Mouse (Mus musculus) lung, embryonic 15.5 days (tissue): ENCODE results near the gene Sema4f. TPM values are rescaled to one million over a fixed set of nuclear protein-coding genes. Genes with fewer than 3 reads are reported as not detected.

Experiments used
- ATAC-seq: fragments of 200-750 bp; cut with Nextera tagmentation; 2 replicates; pipeline ENCODE4 v1.8.0; 2017; ENCODE audit warnings: moderate number of reproducible peaks, borderline replicate concordance; ENCODE audit not compliant: low FRiP score, low TSS enrichment; ENCODE audit errors: extremely low read depth
- H3K27ac ChIP-seq: fragments of 300-500 bp; sonication (generic); 2 replicates; pipeline ENCODE4 v1.5.1; 2015; ENCODE audit warnings: moderate library complexity, mild to moderate bottlenecking, inconsistent platforms
- H3K27me3 ChIP-seq: fragments of 300-500 bp; sonication (generic); 2 replicates; pipeline ENCODE4 v1.6.1; 2015; ENCODE audit warnings: inconsistent platforms
- H3K36me3 ChIP-seq: fragments of 300-500 bp; sonication (generic); 2 replicates; pipeline ENCODE4 v1.6.1; 2015; ENCODE audit warnings: inconsistent platforms
- H3K4me1 ChIP-seq: fragments of 300-500 bp; sonication (generic); 2 replicates; pipeline ENCODE4 v1.6.1; 2015; ENCODE audit warnings: inconsistent platforms
- H3K4me2 ChIP-seq: fragments of 300-500 bp; sonication (generic); 2 replicates; pipeline ENCODE4 v1.6.1; 2015; ENCODE audit warnings: inconsistent platforms, mild to moderate bottlenecking, moderate library complexity
- H3K4me3 ChIP-seq: fragments of 300-500 bp; sonication (generic); 2 replicates; pipeline ENCODE4 v1.5.1; 2015; ENCODE audit warnings: mild to moderate bottlenecking, inconsistent platforms
- H3K9ac ChIP-seq: fragments of 300-500 bp; sonication (generic); 2 replicates; pipeline ENCODE4 v1.6.1; 2015; ENCODE audit warnings: inconsistent platforms
- H3K9me3 ChIP-seq: fragments of 300-500 bp; sonication (generic); 2 replicates; pipeline ENCODE4 v1.6.1; 2016; ENCODE audit warnings: inconsistent platforms
- WGBS: fragments of 180-500 bp; shearing (Covaris S2); methylation state at CpG from one replicate; pipeline ENCODE4 v1.1.7; 2015; 5-methylcytosine and 5-hydroxymethylcytosine counted together
- polyA plus RNA-seq: library from polyadenylated mRNA; unstranded; fragments of >200 nt; fragmentation: Nextera tagmentation; extraction: Ambion mirVana; gene quantifications from 2 replicates; pipeline ENCODE4 v1.2.1, GENCODE M21; 2015

The Sema4f gene
- polyA plus RNA-seq, 1 experiment from 2014 or later, result 14.0 TPM

DNA sequence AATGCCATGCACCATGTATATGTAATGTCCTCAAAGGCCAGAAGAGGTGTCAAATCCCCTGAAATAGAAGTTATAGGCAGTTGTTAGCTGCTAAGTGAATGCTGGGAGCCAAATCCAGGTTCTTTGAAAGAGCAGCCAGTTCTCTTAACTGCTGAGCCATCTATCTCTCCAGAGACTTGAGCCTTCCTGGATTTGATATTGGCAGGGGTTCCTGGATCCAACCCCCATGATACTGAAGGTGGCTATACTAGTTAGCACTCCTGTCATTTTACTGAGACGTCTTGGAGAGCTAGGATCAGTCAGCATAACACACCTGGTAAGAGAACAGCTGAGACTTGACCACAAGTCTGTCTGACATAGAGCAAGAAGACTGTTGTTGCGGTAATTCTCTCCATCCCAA is 54.1 kb downstream of the Sema4f start:
- ATAC-seq, result no peak
- Histone ChIP-seq H3K27ac (no peak overlapping the region), H3K9me3 (no peaks in the 10 kb centered on the region), H3K9ac (no peak overlapping the region), H3K4me1 (no peaks in the 10 kb centered on the region), H3K4me3 (no peak overlapping the region), H3K36me3 (no peaks in the 10 kb centered on the region), H3K4me2 (no peak overlapping the region), H3K27me3 (no peaks in the 10 kb centered on the region)
- WGBS, result 73% methylated on average over 2 of the region's 2 CpGs

DNA sequence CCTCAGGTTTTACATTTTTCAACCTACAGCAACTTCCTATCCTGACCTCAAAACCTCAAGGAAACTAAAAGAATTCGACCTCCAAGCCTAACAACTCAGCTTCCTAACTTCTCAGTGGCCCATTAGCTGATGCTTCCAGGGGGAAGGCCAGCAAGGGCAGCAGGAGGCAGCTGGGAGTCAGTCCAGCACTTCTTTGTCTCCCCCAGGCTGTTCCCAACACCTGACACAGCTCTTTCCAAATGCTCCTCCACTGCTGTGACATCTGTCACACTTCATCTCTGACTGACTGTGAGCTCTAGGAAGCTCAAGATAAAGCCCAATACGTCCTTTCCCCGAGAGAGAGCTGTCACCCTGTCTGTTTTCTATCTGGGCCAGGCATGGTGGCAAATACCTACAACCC is 55.0 kb downstream of the Sema4f start:
- Histone ChIP-seq H3K9me3 (no peaks in the 10 kb centered on the region), H3K4me3 (no peak overlapping the region), H3K4me1 (no peaks in the 10 kb centered on the region), H3K27ac (no peak overlapping the region), H3K9ac (no peak overlapping the region), H3K36me3 (no peaks in the 10 kb centered on the region), H3K27me3 (no peaks in the 10 kb centered on the region), H3K4me2 (no peak overlapping the region)
- no peak for ATAC-seq
- WGBS, result 43% methylated on average over 3 of the region's 3 CpGs

DNA sequence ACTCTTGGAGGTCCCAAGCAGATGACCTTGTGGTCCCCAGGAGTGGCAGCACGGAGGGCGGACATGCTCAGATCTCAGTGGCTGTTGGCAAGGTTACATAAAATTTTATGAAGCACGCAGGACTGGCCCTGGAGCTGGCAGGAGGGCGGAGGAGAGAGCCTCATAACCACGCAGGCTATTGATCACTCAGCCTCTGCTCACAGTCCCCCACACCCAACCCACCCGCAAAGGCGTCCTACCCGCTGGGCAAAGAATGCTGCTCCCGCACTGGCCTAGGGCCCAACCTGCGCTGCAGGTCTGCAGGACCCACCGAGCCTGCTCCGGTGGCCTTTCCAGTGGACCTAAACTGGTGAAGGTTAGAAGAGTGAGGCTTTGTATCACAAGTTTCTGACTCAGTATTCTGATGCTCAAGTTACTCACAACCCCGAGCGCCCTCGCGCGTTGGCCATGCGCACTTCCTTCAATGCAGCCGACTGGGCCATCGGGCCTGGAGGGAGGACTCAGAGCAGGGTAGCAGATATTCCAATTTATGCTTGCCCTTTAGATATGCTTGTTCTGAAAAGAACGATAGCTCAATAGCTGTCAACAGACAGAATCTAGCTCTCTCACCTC is 58.0 kb downstream of the Sema4f start:
- H3K36me3 ChIP-seq, result no peaks in the 10 kb centered on the region
- no peak overlapping the region for H3K27ac ChIP-seq
- H3K4me2 ChIP-seq, result peak overlapping the region; percentile 44
- H3K9me3 ChIP-seq, result no peaks in the 10 kb centered on the region
- H3K27me3 ChIP-seq, result no peaks in the 10 kb centered on the region
- H3K4me1 ChIP-seq, result no peaks in the 10 kb centered on the region
- 37% methylated on average over 21 of the region's 21 CpGs for WGBS
- no peak for ATAC-seq
- H3K9ac ChIP-seq, result no peak overlapping the region
- H3K4me3 ChIP-seq, result no peak overlapping the region

DNA sequence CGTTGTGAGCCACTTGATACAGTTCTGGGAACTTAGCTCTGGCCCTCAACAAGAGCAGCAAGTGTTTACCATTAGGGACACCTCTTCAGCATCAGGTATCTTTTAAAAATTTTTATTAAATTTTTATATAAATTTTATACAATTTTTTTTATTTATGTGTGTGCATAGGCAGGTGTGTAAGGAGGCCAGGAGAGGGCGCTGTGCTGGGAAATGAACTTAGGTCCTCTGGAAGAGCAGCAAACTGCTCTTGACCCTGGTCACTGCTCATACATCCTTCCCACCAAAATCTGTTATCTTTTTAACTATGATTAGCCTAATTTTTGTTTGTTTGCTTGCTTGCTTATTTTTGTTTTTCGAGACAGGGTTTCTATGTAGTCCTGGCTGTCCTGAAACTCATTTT is 58.8 kb downstream of the Sema4f start:
- no peak overlapping the region for H3K4me3 ChIP-seq
- H3K9me3 ChIP-seq, result no peaks in the 10 kb centered on the region
- ATAC-seq, result no peak
- H3K36me3 ChIP-seq, result no peaks in the 10 kb centered on the region
- no peak overlapping the region for H3K4me2 ChIP-seq
- no peaks in the 10 kb centered on the region for H3K4me1 ChIP-seq
- no peaks in the 10 kb centered on the region for H3K27me3 ChIP-seq
- WGBS, result 82% methylated on average over 3 of the region's 3 CpGs
- H3K27ac ChIP-seq, result no peak overlapping the region
- H3K9ac ChIP-seq, result no peak overlapping the region

DNA sequence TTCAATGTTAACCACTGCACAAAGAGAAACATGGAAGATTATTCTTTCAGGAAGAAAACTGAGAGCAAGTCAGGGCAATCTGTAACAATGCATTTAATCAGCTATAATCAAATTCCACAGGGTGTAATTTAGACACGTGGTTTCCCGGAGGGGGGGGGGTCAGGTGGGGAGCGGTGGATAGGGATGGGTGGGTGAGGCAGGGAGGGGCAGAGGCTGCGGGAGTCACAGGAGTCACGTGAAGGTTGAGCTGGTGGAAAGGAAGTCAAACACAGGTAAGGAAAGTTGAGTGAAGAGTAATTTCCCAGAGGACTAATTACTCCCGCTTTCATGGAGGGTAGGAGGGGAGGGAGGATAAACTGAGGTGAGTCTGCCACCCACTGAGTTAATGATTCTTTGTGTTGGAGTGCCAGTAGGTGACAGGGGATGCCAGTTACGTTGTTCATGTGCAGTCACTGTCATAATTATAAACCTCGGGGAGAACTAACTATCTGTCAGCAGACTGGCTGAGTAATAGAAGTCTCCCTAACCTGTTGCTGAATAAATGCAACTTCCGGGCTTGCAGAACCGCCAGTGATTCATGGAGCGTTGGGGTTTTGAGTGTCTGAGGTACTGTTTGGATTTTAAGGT is 60.0 kb downstream of the Sema4f start:
- Histone ChIP-seq H3K4me3 (no peak overlapping the region), H3K9ac (no peak overlapping the region), H3K27ac (no peak overlapping the region), H3K9me3 (no peaks in the 10 kb centered on the region), H3K4me2 (no peak overlapping the region), H3K36me3 (no peaks in the 10 kb centered on the region), H3K27me3 (no peaks in the 10 kb centered on the region), H3K4me1 (no peaks in the 10 kb centered on the region)
- no peak for ATAC-seq
- WGBS, result 44% methylated on average over 11 of the region's 11 CpGs

DNA sequence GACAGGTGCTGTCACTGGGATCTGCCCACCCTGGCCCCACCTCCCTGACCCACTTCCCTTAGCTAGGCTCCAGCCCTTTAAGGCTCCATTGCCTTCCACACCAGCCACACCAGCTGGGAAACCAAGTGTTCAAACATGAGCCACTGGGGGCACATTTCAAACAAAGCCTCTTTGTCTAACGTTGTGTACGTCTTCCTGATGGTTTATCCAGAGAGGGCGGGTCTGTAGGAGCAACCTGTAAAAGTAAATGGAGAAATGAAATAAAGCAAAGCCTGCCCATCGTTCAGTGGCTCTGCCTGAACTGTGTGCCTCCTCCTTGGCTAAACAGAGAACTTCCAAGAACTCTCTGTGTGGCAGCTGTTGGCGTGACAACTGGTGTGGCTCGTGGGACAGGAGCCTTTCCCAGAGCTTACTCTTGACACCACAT is 64.0 kb downstream of the Sema4f start:
- no peak for ATAC-seq
- no peak overlapping the region for H3K4me3 ChIP-seq
- H3K27me3 ChIP-seq, result no peaks in the 10 kb centered on the region
- WGBS, result 36% methylated on average over 6 of the region's 6 CpGs
- H3K9me3 ChIP-seq, result no peaks in the 10 kb centered on the region
- no peaks in the 10 kb centered on the region for H3K36me3 ChIP-seq
- no peak overlapping the region for H3K4me2 ChIP-seq
- no peak overlapping the region for H3K27ac ChIP-seq
- H3K9ac ChIP-seq, result no peak overlapping the region
- H3K4me1 ChIP-seq, result 0 out of 2 replicates have a peak, but pooled peaks cover 3% of the 10 kb centered on the region

DNA sequence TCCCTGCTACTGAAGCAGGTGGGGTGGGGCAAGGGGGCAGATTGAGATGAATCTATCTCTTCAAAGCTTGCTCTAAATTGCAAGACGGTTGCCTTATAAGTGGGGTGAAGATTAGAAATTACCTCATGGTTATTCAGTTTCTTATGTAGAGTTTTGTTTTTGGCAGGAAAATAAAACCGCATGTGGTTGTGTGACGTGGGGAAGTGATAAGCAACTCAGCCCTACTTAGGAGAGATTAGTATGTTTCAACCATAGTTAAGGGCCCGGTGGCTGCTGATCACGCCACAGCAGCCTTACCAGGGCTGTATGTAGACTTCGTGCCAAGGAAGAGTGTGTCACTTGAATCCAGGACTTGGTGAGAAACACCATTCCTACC is 67.2 kb downstream of the Sema4f start:
- no peak overlapping the region for H3K27ac ChIP-seq
- 70% methylated on average over 6 of the region's 6 CpGs for WGBS

DNA sequence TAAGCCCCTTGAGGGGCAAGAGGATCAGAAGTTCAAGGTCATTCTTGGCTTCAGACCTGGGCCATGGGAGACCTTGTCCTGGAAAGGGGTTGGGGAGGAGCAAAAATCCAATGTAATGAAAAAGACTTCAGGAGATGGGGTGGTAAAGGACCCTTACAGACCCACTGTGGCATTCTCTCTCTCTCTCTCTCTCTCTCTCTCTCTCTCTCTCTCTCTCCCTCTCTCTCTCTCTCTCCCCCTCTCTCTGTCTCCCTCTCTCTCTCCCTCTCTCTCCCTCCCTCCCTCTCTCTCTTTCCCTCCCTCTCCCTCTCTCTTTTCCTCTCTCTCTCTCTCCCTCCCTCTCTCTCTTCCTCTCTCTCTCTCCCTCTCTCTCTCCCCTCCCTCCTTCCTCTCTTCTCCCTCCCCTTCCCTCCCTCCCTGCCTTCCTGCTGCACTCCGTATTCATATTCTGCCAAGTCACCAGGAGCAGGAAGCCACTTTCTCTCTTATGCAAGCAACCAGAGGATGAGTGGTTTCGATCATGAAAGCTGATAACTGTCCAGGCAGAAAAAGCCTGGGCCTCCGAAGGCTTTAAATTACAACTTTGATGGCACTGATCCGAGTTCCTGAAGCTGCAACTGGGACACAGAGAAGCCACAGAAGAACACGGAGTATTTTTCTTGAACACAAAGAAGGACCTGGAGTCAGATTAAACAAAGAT is 67.8 kb downstream of the Sema4f start:
- 0 out of 2 replicates have a peak, but pooled peaks cover 3% of the 10 kb centered on the region for H3K4me1 ChIP-seq
- no peak overlapping the region for H3K9ac ChIP-seq
- H3K9me3 ChIP-seq, result no peaks in the 10 kb centered on the region
- ATAC-seq, result no peak
- no peak overlapping the region for H3K4me2 ChIP-seq
- 4% methylated on average over 5 of the region's 5 CpGs for WGBS
- no peak overlapping the region for H3K4me3 ChIP-seq
- no peaks in the 10 kb centered on the region for H3K36me3 ChIP-seq
- no peak overlapping the region for H3K27ac ChIP-seq
- no peaks in the 10 kb centered on the region for H3K27me3 ChIP-seq

More for the DNA sequence above, 67.2 kb downstream of the Sema4f start:
- no peaks in the 10 kb centered on the region for H3K27me3 ChIP-seq
- H3K4me2 ChIP-seq, result no peak overlapping the region
- H3K4me3 ChIP-seq, result no peak overlapping the region
- no peaks in the 10 kb centered on the region for H3K36me3 ChIP-seq
- no peaks in the 10 kb centered on the region for H3K9me3 ChIP-seq
- ATAC-seq, result no peak
- 0 out of 2 replicates have a peak, but pooled peaks cover 3% of the 10 kb centered on the region for H3K4me1 ChIP-seq
- H3K9ac ChIP-seq, result no peak overlapping the region

DNA sequence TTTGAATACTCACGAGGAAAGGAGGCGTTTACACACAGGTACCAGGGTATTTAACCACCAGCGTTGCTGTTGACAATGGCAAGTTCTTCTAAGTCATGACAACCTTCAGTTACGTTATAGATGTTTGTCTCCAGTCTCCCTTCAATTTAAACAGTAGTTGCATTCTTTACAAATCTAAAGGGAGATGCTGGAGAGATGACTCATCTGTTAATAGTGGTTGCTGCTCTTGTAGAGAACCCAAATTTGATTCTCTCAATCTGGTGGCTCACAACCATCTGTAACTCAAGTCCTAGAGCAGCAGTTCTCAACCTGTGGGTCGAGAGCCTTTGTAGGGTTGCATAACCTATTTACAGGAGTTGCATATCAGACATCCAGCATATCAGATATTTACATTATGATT is 71.1 kb downstream of the Sema4f start:
- Histone ChIP-seq H3K36me3 (no peaks in the 10 kb centered on the region), H3K9ac (no peak overlapping the region), H3K4me2 (no peak overlapping the region), H3K27ac (no peak overlapping the region), H3K9me3 (0 out of 2 replicates have a peak, but pooled peaks cover 4% of the 10 kb centered on the region), H3K4me1 (0 out of 2 replicates have a peak, but pooled peaks cover 3% of the 10 kb centered on the region), H3K27me3 (no peaks in the 10 kb centered on the region), H3K4me3 (no peak overlapping the region)
- ATAC-seq, result no peak
- 62% methylated on average over 5 of the region's 5 CpGs for WGBS

DNA sequence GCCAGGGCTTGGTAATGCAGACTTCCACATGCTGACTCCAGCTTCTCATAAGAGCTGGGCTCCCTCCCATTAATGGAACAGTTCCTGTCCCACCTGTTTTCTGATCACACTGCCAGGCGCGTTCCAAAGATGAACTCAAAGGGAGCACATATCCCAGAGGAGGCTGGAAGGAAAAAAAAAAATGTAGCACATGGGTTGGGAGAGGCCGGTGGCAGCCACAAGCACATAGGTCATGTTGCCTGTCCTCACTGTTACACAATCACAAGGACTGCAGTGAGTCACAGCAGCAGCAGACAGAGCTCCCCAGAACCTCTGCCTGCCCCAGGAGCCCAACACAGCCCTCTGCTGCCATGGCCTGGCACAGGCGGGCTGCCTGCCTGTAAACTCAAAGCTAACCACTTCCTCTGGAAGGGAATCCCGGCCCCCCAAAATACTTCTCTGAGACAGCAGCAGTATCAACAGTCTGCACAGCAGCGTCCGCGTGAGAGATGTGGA is 76.1 kb downstream of the Sema4f start:
- WGBS, result 62% methylated on average over 8 of the region's 8 CpGs
- Histone ChIP-seq H3K9me3 (0 out of 2 replicates have a peak, but pooled peaks cover 4% of the 10 kb centered on the region), H3K4me1 (no peaks in the 10 kb centered on the region), H3K36me3 (no peaks in the 10 kb centered on the region), H3K27ac (no peak overlapping the region), H3K4me3 (no peak overlapping the region), H3K4me2 (no peak overlapping the region), H3K9ac (no peak overlapping the region), H3K27me3 (no peaks in the 10 kb centered on the region)
- no peak for ATAC-seq

DNA sequence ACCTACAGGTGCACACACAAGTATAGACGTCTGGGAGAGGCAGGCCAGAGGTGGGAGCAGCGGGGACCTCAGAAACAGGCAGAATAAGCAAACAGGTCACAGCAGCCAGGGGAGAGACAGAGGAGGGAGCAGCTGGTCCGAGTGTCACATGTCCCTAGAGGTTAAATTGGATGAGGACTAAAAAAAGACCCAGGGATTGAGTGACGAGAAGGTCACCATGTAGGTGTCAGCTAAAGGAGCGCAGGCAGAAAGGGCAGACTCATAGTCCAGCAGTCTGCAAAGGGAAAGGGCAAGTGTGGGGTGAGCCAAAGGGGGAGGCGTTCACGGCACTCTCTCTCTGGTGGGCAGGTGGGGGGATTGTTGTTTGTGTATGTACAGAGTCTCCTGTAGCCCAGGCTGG is 77.1 kb downstream of the Sema4f start:
- Histone ChIP-seq H3K27me3 (no peaks in the 10 kb centered on the region), H3K4me1 (no peaks in the 10 kb centered on the region), H3K36me3 (no peaks in the 10 kb centered on the region), H3K9me3 (0 out of 2 replicates have a peak, but pooled peaks cover 4% of the 10 kb centered on the region), H3K9ac (no peak overlapping the region), H3K4me3 (no peak overlapping the region), H3K27ac (no peak overlapping the region), H3K4me2 (no peak overlapping the region)
- 46% methylated on average over 7 of the region's 7 CpGs for WGBS
- ATAC-seq, result no peak

DNA sequence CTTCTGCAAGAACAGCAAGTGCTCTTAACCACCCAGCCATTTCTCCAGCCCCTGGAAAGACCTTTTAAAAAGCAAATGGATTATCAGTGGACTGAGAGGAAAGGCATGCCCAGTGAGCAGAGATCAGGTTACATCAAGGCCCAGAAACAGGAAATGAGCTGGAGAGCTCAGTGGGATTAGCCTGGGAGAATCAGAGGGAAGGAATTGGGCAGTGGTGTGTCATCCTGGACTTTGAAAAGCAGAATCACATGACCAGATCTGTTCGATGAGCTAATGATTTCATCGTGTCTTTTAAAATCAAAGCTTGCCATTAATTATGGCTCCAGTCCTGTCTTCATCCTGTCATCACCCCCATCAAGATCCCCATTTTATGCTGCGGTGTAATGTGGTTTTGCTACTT is 77.5 kb downstream of the Sema4f start:
- no peak overlapping the region for H3K4me3 ChIP-seq
- H3K36me3 ChIP-seq, result no peaks in the 10 kb centered on the region
- no peak overlapping the region for H3K9ac ChIP-seq
- no peaks in the 10 kb centered on the region for H3K27me3 ChIP-seq
- 45% methylated on average over 3 of the region's 3 CpGs for WGBS
- ATAC-seq, result no peak
- H3K4me2 ChIP-seq, result no peak overlapping the region
- H3K9me3 ChIP-seq, result 0 out of 2 replicates have a peak, but pooled peaks cover 4% of the 10 kb centered on the region
- no peak overlapping the region for H3K27ac ChIP-seq
- no peaks in the 10 kb centered on the region for H3K4me1 ChIP-seq
